Mouse (Mus musculus) gastrocnemius, postnatal 25 days (tissue): ENCODE results near the gene Pdzd7. TPM values are rescaled to one million over a fixed set of nuclear protein-coding genes. Genes with fewer than 3 reads are reported as not detected.
"Not testable (repeated sequence)": the region's sequence is repeated elsewhere in the genome, so short reads cannot be mapped to it uniquely, and the experiment has no call there.

Source experiments
- DNase-seq: peaks from one replicate; pipeline ENCODE4 v3.0.0; 2022
- total RNA-seq, 2 experiments: library from RNA; stranded (reverse); gene quantifications; 1 replicate in 1 of 2; 2 replicates in 1 of 2; pipeline ENCODE4 v1.2.3; 2021

Gene Pdzd7
- total RNA-seq, 2 experiments from 2014 or later, result 5.4 to 5.9 TPM

DNA sequence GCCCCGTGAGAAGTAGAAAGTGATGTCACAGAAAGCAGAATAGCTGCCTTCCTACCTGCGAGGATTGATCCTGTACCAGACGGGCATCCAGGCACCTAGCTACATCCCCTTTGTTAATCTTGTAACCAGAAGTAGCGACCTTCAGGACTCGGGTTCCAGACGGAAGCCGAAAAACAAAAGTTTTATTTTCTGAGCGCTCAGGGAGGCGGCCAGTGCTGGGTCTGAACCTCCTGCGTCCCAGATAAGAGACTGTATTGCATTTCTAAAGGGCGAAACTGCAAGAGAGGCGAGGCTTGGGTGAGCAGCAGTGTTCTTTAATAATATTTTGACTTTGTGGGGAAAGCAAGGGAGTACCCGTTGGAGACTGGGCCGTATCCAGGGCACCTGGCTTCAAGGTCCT, 13.3 kb upstream of the Pdzd7 start:
- DNase-seq, result no peak

DNA sequence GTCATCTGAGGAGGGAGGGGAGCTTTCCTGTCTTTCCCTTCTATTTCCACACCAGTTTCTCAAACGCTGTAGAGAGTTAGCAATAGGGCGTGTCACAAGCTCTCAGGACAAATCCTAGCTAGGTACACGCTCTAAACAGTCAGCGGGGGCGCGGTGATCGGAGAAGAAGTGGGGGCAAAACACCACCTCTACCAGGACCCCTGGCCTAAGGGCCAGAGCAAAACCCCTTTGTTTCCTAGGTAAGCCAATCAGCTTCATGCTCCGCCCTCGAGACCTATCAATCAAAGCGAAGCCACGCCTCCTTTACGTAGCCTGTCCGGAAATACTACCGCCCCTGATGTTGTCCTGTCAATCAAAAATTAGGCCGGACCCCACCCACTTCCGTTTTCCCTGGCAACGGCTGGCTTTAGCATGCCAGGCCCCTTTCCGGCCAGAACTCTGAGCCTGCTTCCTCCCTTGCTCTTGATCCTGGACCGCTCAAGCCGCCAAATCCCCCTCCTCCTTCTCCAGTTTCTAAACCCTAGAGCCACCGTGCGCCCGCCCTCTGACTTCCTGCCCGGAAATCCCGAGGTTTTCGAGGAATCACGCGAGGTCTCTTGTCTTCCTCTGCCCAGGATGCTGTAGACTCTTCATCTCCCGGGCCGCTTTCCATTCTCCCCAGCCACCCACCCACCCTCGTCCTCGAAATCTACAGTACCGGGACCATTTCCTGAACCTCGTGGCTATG, 12.8 kb upstream of the Pdzd7 start:
- DNase-seq, result peak; percentile 90

DNA sequence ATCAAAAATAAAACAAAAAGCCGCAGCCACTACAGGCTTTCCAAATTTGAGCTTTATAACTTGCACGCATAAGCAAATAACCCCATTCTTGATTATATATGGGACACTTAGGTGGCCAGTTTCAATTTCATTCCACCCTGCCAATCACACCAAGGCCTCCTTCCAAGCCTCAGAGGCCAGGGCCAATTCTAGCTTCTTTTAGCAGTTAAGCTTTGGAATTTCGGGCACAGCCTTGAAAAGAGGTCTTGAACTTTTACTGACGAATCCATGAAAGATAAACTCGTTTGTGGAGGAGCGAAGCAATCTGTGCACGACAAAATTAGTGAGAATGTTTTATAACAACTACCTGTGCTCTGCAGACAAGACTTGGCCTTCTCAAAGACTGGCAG, 12.2 kb upstream of the Pdzd7 start:
- DNase-seq, result no peak

DNA sequence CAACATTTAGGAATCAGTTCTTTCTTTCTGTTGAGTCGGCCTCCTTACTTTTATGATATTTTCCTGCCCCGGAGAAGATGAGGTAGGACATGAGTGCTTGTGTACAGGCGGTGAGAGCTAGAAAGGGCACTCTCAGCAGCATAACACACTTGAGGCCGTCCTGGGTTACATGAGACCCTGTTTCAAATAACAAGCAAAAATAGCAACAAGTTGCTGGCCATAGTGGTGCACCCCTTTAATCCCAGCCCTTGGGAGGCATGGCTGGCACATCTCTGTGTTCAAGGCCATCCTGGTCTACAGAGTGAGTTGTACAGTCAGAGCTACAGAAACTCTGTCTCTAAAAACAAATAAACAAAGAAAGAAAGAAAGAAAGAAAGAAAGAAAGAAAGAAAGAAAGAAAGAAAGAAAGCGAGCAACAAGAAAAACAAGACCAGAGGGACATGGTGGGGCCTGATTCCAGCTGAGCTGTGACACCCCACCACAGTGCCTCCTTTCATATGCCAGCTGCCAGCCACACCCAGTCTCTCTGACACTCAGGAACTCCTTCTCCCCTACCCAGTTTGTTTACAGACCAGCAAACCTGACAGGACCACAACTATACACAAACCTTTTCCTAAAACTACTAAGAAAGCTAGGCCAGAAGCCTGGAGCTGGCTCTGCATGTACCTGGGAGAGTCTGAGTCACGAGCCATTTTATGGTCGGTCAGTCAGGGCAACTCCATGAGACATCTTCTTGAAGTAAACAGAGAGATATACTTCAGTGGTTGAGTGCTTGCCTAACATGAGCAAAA, 11.6 kb upstream of the Pdzd7 start:
- no peak for DNase-seq

DNA sequence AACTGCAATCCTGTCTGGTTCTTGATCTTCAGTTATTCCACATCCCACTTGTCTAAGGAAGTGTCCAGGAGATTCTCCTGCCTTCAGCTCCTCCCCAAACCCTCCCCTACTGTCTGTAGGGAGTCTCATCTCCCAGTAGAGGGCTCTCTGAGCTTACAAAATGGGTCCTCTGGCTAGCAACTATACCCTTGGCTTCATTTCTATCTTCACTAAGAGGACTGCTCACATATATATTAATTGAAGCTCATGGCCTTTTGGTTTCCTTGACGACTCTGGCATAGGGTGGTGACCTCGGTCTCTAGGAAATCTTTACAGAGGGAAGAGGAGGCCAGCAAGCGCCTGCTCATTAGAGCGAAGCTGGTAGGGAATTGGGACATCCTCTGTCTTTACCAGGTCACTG, 10.8 kb upstream of the Pdzd7 start:
- no peak for DNase-seq

DNA sequence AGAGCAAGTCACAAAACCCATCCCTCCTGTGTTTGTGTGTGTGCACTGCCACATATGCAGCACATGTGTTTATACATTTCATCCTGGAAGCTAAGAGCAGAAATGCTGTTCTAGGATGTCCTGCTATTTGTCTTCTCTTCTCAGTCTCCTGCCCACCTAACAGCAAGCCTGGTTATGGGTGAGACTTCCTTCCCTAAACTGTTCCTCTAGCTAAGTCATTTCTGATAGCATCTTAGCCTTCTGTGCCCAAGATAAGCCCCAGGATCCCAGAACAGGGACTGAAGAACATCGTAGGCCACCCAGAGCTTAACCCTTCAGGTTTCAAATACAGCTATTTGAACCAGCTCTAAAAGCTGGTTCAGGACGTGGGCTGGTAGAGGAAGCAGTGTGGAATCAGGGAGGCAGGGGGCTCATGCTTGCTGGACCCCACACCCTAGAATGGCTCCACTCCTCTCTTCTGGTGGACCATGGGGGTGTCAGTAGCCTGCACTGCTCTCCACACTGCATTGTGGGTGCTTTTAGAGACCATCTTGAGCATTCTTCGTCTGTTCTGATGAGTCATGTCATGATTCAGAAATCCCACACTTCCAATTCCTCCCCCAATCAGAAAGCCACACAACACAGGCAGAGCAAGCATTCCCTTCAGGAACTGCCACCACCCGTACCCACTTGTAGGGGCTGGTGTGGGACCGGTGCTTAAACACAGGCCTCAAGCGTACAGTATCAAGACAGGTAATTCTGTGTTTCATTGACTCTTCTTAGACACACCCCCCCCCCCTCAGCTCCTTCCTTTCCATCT, 9.6 kb upstream of the Pdzd7 start:
- no peak for DNase-seq

DNA sequence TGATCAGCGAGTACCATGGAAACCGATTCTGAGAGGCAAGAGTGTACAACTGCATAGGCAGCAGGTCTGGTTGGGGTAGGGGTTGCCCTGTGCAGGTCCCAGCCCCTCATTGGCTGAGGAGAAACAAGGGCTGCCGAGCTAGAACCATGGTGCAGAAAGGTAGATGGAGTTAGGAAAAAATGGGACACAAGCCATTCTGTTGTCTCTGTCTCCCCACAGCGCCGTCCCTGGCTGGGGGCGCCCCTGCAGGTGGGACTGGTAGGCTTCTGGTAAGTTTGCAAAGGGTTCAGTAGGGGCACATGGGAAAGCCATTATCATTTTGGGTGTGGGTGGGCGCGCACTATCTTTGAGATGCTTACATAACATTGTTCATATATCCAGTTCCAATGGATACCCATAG, 7.9 kb upstream of the Pdzd7 start:
- DNase-seq, result no peak

DNA sequence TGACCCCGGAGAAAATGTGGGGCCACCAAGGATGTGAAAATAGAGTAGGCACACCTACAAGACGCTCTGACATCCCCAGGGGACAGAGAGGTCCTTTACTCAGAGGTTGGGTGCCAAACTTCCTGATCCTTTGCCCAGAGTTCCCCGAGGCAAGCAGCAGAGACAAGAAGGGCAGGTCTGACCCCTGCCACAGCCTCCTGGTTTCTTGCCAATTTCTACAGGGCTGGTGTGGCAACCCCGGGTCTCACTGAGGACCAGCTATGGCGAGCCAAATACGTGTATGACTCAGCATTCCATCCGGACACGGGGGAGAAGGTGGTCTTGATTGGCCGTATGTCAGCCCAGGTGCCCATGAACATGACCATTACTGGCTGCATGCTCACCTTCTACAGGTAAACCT, 4.0 kb upstream of the Pdzd7 start:
- no peak for DNase-seq

DNA sequence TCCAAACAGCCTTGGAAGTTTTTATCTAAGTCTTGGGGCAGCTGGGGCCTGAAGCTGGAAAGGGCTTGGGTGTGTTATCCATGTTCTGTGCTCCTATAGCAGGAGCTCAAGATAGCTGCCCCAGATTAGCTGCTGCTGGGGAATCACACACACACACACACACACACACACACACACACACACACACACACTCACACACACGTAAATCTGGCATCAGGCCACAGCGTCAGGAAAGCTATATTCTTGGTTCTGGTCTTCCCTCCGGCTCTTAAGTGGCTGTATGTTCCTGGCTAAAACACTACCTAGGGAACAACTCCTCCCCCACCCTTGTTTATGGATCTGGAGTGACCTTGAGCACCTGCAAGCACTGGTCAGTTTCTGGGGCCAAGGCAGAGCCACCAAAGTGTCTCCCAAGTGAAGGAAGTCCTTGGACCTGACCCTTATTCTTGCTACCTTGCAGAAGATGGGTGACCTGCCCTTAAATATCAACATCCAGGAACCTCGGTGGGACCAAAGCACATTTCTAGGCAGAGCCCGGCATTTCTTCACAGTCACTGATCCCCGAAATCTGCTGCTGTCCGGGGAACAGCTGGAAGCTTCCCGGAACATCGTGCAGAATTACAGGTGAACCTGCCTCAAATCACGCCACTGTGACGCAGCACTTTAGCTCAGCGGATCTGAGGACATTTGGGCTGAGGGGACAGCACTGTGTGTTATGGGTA, 3.3 kb upstream of the Pdzd7 start:
- DNase-seq, result no peak

DNA sequence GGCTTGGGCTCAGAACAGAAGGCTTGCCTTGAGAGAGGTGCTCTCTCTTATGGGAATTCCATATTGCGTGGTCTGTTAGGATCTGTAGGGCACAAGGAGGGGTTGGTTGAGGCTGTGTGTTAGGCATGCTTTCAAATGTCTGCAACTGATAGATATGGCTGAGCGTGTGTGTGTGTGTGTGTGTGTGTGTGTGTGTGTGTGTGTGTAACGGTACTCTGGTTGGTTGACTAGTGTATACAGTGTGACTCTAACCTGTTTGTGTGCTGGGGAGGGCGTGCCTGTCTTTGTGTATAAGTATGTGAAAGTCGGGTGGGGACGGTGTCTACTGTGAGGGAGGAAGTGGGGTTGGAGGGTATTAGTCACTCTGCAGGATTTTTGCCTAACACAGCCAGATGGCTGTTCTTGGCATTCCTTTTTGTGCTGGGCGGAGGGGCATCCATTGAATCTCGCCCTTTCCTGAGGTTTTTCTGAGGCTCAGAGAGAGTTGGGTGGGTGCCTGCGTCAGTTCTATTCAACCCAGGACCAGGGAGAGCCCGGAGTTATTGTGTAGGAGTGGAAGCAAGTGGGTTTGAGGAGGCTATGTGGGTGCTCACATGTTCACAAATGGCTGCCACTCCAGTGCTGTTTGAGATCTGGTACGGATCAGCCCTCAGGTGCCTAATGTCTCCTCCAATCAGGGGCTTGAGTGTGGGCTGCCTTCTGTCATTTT, 2.6 kb upstream of the Pdzd7 start:
- peak; percentile 70 for DNase-seq

DNA sequence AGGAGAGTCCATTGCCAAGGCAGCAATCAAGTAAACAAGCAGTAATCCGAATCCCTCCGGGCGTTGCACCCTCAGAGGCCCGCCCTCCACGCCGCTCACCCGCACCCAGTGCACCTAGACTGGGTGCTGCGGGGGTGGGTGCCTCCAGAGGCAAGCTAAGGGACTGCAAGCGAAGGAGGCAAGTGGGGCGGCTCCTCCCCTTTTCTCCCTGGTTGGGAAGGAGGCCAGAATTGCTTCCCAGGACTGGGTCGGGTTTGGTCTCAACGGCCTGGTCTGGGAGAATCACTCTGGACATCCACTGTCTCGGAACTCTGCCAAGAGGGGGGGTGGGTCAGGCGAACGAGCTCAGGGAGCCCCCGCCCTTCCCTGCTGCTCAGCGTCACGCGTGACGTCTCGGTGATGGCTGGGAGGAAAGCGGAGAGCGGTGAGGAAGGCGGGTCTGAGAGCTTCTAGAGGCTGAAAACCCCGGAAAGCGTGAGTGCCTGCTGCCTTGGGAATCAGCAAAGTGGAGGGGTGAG, 2.0 kb upstream of the Pdzd7 start, which contains the start of gene Sfxn3:
Sfxn3 (plus strand) TSS at position 87 of the 518 bp plus-strand sequence.
- peak; percentile 95 for DNase-seq

DNA sequence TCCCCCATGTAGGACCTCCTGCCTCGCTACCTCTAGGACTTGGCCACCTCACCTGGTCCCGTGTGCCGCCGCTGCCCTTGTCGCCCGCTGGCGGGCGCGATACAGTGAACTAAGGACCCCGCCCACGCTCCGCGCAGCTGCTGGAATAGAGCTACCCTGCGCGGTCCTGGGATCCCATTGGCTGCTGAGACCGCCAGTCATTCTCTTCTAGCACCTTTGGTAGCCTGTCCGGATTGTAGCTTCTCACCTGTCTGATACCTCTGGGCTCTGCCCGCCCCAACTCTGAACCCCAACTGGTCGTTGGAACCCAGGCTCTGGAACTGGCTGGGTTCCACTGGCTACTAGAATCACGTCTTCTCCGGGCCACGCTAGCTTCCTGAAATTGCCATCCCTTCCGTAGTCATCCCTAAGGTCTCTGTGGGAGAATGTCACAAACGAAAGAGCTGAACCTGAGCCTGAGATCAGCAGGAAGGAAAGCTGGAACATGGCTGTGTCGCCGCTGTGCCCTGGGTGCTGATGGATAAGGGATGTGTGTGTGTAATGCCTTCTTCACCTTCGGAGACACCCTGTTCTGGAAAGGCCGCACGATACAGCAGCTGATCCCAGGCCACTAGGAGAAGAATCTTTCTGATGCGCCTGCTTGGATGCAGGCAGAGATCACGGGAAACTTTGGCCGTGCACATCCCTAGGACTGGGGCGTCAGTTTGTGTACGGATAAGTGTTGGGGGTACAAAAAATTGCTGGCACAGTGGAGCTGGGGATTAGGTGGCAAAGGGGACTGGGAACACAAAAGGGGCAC, 1.2 kb upstream of the Pdzd7 start:
- DNase-seq, result peak; percentile 85

DNA sequence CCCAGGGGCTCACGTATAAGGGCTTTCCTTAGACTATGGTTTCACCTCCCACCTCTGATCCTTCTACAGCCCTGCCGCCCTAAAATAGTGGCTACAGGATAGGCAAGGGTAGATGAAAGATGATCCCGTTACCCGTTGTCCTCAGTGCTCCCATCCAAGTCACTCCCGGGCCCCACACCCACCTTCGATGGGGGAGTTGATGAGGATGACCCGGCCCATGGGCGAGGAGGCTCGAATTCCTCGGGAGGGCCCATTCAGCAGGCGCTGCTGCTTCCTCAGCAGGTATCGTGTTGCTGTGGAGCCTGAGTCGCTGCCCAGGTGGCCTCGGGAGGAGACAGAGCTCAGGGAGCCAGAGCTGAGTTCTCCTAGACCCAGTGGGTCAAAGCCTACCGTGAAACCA, 281 bp downstream of the Pdzd7 start:
- DNase-seq, result peak; percentile 80

DNA sequence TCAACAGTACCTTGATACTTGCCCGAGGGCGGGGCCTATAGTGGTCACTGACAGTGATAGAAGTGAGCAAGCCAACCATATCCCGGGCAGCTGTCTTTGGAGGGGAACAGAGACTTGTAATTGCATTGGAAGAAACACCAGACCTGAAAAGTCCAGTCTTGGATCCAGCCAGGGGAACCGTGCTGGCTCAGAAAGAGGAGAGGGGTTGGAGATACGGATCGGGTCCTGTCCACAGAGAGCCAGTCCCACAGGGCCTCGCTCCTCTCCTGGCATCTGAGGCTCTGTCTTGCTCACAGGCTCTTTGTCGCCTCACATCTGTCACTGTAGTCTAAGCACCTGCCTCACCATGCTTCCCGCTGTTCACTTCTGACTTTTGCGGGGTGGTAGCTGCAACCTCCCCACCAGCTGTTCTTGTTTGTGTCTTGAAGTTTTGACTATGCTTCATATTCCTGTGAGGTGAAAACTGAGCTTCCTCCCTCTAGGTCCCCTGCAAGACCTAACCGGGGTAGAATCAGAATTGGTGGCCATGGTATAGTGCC, 1.1 kb downstream of the Pdzd7 start:
- no peak for DNase-seq

DNA sequence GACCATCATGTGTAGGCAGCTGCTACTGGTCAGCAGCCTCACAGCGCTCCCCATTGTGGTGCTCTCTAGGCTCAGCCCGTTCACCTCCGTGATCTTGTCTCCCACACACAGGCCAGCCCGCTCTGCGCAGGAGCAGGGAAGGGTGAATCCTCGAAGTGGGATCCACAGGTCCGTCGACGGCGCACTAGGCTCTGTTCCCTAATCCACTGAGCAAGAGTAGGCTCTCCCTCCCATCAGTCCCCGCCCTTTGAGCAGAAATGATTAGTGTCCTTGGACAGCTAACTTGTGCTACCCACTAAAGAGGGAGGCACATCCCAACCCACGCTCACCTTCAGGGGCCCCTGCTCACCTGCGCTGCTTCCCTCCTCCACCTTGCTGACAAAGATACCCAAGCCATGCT, 5.3 kb downstream of the Pdzd7 start:
- no peak for DNase-seq

DNA sequence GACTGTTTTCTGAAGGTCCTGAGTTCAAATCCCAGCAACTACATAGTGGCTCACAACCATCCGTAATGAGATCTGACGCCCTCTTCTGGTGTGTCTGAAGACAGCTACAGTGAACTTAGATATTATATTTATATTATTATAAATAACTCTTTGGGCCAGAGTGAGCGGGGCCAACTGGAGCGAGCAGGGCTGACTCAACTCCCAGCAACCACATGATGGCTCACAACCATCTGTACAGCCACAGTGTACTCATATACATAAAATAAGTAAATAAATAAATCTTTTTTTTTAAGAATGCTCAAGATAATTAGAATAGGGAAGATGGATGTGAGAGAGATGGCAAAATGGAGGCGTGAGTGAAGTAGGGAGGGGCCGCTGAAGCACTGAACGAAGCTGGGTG, 7.3 kb downstream of the Pdzd7 start:
- DNase-seq, result not testable (repeated sequence)

DNA sequence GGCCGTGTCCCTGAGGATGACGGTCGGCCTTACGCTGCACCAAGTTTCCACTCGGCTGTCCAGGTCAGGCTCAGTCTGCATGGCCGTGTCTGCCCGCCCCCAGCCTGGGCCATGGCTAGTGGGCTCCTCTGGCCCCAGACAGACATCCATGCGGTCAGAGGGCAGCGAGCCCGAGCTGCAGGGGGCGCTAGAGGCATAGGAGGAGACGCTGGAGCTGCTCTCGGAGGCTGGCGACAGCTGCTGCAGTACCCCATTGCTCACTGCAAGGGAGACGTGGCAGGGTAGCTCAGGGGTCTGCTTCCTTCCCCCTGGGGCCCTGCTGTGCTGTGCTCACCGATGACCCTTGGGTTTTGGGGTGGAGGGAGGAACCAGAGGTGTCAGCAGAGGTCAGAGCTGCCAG, 8.7 kb downstream of the Pdzd7 start:
- DNase-seq, result peak; percentile 66

DNA sequence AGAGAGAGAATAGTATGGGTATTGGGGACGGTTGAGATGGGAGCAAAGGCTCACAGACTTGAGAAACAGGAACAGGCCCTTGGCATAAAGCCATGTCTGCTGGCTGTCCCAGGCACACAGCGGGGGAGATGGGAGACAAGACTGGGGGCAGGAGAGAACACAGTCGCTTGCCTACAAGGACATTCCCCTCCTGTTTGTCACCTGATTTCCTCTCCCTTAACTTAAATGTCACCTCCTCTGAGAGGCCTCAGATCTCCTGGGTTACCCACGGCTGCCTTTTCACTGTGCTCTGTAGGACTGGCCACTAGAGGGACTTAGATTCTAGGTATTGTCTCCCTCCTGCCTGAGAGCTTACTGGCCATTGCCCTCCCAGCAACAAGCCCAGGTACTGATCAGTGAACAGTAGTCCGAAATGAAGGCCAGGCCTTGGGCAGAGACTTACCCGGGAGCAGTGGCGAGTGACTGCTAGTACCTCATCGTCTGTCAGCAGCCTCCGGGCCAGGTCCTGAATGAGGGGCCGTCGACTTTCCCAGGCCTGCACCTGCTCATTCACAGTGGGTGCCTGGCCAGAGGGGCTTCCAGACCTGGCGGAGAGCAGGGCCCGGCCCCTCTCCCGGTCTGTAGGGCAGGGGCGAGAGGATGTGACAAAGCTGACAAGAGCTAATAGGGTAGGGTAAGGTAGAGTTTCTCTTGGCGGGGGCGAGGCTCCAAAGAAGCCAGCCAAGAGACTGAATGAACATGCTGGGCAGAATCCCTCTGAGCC, 12.8 kb downstream of the Pdzd7 start:
- no peak for DNase-seq

DNA sequence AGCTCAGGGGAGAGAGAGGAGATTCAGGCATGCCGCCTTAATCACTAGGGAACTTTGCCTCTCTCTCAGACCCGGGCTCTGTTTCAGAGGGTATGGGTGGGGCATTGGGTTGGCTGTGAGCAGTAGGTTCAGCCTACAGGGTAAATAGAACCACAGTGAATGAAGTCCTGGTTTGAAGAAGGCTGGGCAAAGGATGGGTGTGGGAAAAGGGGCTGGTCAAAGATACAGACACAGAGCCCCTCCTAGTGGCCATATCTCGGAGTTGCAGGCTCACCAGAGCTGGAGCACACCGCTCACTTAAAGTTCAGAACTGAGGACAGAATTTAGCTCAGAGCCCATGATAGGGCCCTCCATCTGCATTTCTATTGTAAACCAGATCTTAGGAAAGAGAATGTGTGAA, 13.7 kb downstream of the Pdzd7 start:
- DNase-seq, result peak; percentile 70
